Mouse (Mus musculus) forebrain, embryonic 14.5 days (tissue): ENCODE measurements around the gene Ctbs. TPM values are rescaled to one million over a fixed set of nuclear protein-coding genes. Genes with fewer than 3 reads are reported as not detected.
A peak's percentile ranks its signal among the peaks of the same experiment; 100 is the strongest.
"Not testable (repeated sequence)": the region's sequence is repeated elsewhere in the genome, so short reads cannot be mapped to it uniquely, and the experiment has no call there.

ENCODE experiments used
- ATAC-seq: fragments of 200-750 bp; cut with Nextera tagmentation; 2 replicates; pipeline ENCODE4 v1.8.0; 2017; ENCODE audit warnings: mild to moderate bottlenecking, moderate library complexity
- DNase-seq: peaks from one replicate; pipeline ENCODE4 v3.0.0-alpha.2; 2015; ENCODE audit warnings: low spot score
- H3K27ac ChIP-seq: fragments of 300-500 bp; sonication (generic); 2 replicates; pipeline ENCODE4 v1.5.1; 2014; ENCODE audit warnings: low read depth, mild to moderate bottlenecking, control low read depth, low read length, moderate library complexity
- H3K27me3 ChIP-seq: fragments of 300-500 bp; sonication (generic); replicated peaks from 2 replicates; pipeline ENCODE4 v1.6.1; 2014; ENCODE audit warnings: low read length, control low read depth, mixed read lengths; ENCODE audit not compliant: control insufficient read depth, insufficient read depth
- H3K36me3 ChIP-seq: fragments of 300-500 bp; sonication (generic); 2 replicates; pipeline ENCODE4 v1.6.1; 2014; ENCODE audit warnings: low read length, control low read depth; ENCODE audit not compliant: control insufficient read depth, insufficient read depth
- H3K4me1 ChIP-seq: fragments of 300-500 bp; sonication (generic); 2 replicates; pipeline ENCODE4 v1.6.1; 2014; ENCODE audit warnings: antibody characterized with exemption, low read length, control low read depth; ENCODE audit not compliant: control insufficient read depth, insufficient read depth
- H3K4me2 ChIP-seq: fragments of 300-500 bp; sonication (generic); 2 replicates; pipeline ENCODE4 v1.6.1; 2014; ENCODE audit warnings: mild to moderate bottlenecking, control low read depth, low read length
- H3K4me3 ChIP-seq: fragments of 300-500 bp; sonication (generic); 2 replicates; pipeline ENCODE4 v1.5.1; 2014; ENCODE audit warnings: low read depth, low read length, control low read depth
- H3K9ac ChIP-seq: fragments of 300-500 bp; sonication (generic); 2 replicates; pipeline ENCODE4 v1.6.1; 2014; ENCODE audit warnings: mild to moderate bottlenecking, low read length, control low read depth, moderate library complexity
- H3K9me3 ChIP-seq: fragments of 300-500 bp; sonication (generic); replicated peaks from 2 replicates; pipeline ENCODE4 v1.6.1; 2016; ENCODE audit warnings: low read length, control low read depth, mixed read lengths; ENCODE audit not compliant: control insufficient read depth
- WGBS: fragments of 180-500 bp; shearing (Covaris S2); extraction: QIAGEN DNeasy Blood & Tissue Kit; methylation state at CpG from one replicate; pipeline ENCODE4 v1.1.7; 2014; 5-methylcytosine and 5-hydroxymethylcytosine counted together
- polyA plus RNA-seq: library from polyadenylated mRNA; unstranded; fragments of >200 nt; fragmentation: Nextera tagmentation; extraction: Ambion mirVana; gene quantifications from 2 replicates; pipeline ENCODE4 v1.2.1, GENCODE M21; 2014

The Ctbs gene
- polyA plus RNA-seq, 1 experiment from 2014 or later = 5.0 TPM

DNA sequence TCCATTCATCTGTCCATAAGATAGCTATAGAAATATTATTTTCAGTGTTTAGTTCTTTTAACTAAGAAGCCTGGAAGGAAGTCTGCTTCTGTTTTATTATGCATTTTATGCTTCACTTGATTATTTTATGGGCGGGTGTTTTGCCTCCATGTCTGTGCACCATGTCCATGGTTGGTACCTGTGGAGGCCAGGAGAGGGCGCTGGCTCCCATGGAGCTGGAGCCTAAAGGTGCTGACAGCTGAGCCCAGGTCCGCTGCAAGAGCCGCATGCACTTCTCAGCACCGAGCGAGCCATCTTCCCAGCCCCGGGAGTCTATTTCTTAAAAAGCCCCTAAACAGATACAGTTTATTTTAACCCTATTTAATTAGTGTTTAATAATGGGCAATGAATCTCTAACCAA, 25.9 kb upstream of the Ctbs start:
- H3K4me1 ChIP-seq = no peaks in the 10 kb centered on the region; the same call in 1 of the 2 replicates
- H3K4me3 ChIP-seq = no peak overlapping the region
- no peaks in the 10 kb centered on the region for H3K9me3 ChIP-seq
- DNase-seq = no peak
- no peak overlapping the region for H3K9ac ChIP-seq
- H3K27ac ChIP-seq = no peak overlapping the region
- H3K4me2 ChIP-seq = no peak overlapping the region
- WGBS = 81% methylated on average over 7 of the region's 7 CpGs
- ATAC-seq = no peak
- peaks cover 70% of the 10 kb centered on the region for H3K36me3 ChIP-seq
- H3K27me3 ChIP-seq = no peaks in the 10 kb centered on the region

DNA sequence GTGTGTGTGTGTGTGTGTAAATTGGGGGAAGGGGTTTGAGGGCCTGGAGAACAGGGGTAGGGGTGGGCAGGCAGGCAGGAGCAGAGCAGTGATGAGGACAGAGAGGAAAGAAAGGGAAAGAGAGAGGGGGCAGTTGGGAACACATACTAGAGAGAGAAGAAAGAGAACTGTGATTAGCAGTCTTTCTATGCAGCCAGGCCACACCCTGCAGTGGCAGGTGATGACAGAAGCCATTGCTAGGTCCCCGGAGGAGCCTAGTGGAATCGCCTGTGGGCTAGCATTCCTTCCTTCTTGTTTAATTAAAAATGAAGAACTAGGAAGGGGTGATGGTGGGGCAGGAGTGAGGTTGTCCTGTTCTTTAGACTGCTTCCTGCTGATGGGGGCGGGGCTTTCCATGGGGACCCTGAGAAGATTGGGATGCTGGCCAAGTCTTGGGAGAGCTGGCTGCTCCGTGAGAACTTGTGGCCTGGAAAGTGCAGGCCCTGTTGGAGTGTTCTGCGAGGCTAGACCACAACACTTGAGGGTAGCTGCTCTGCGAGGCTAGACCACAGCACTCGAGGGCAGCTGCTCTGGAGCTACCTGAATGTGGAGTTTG, 25.2 kb upstream of the Ctbs start:
- peaks cover 70% of the 10 kb centered on the region for H3K36me3 ChIP-seq
- no peak overlapping the region for H3K4me2 ChIP-seq
- H3K9ac ChIP-seq = no peak overlapping the region
- WGBS = 54% methylated on average over 7 of the region's 7 CpGs
- no peak overlapping the region for H3K4me3 ChIP-seq
- no peaks in the 10 kb centered on the region for H3K27me3 ChIP-seq
- DNase-seq = peak; percentile 68
- no peak overlapping the region; the same call in 1 of the 2 replicates for H3K27ac ChIP-seq
- no peaks in the 10 kb centered on the region; the same call in 1 of the 2 replicates for H3K4me1 ChIP-seq
- H3K9me3 ChIP-seq = no peaks in the 10 kb centered on the region
- ATAC-seq = peak; percentile 66

DNA sequence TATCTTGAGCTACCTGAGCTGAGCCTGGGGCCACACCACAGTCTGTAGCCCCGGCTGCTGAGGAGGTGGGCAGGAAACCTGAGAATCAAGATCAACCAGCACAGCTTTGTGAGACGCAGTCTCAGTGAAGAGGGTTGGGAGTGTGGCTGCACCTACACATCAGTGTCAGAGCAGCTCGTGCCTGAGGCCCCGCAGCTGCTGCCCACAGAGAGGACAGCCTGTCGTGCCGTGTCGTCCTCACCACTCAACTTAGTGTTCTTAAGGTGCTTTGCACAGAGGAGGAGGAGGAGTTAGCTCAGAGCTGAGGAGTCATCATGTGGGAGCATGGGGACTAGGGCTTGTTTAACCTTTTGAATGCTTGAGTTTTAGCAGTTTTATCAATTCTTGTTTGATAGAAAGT, 23.7 kb upstream of the Ctbs start:
- DNase-seq (no peak), ATAC-seq (no peak)
- Histone ChIP-seq H3K4me3 (no peak overlapping the region), H3K27ac (no peak overlapping the region), H3K36me3 (peaks cover 65% of the 10 kb centered on the region), H3K27me3 (no peaks in the 10 kb centered on the region), H3K4me2 (no peak overlapping the region), H3K4me1 (no peaks in the 10 kb centered on the region; the same call in 1 of the 2 replicates), H3K9ac (no peak overlapping the region), H3K9me3 (no peaks in the 10 kb centered on the region)
- WGBS = 58% methylated on average over 7 of the region's 7 CpGs

DNA sequence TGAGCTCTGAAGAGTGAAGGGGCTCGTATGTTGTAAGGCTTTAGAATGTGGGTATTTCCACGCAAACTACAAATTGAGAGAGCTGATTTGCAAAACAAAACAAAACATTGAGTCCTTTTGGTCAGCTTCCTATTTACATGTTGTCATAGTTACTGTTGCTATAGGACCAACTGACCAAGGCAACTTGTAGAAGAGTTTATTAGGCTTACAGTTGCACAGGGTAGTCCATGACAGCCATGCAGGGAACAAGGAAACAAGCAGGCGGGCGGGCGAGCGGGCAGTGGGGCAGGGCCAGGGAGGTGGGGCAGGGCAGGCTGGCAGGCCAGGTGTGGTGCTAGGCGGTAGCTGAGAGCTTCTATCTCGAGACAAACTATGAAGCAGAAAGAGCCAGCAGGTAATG, 23.1 kb upstream of the Ctbs start:
- WGBS = 67% methylated on average over 8 of the region's 8 CpGs
- Histone ChIP-seq H3K9ac (no peak overlapping the region), H3K27ac (no peak overlapping the region), H3K4me3 (no peak overlapping the region), H3K4me2 (no peak overlapping the region), H3K4me1 (no peaks in the 10 kb centered on the region; the same call in 1 of the 2 replicates), H3K9me3 (no peaks in the 10 kb centered on the region), H3K27me3 (no peaks in the 10 kb centered on the region), H3K36me3 (peaks cover 69% of the 10 kb centered on the region)
- ATAC-seq (peak; percentile 45; the same call in 1 of the 2 replicates), DNase-seq (peak; percentile 47)

DNA sequence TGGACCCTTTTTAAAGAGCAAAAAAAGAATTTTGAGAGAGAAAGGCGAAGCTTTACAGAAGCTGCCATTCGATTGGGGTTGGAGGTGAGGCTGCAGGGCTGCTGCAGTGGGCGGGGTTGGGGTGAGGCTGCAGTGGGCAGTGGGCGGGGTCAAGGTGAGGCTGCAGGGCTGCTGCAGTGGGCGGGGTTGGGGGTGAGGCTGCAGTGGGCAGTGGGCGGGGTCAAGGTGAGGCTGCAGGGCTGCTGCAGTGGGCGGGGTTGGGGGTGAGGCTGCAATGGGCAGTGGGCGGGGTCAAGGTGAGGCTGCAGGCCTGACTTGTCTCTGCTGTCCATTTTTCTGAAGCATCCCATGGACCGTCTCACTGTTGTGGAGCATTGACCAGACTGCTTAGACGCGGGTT, 16.5 kb upstream of the Ctbs start:
- H3K9me3 ChIP-seq, H3K4me3 ChIP-seq, H3K9ac ChIP-seq, H3K27ac ChIP-seq, H3K27me3 ChIP-seq, H3K4me2 ChIP-seq, DNase-seq, H3K4me1 ChIP-seq, ATAC-seq: not testable (repeated sequence)
- H3K36me3 ChIP-seq = peaks cover 88% of the 10 kb centered on the region
- 92% methylated on average over 11 of the region's 11 CpGs for WGBS

DNA sequence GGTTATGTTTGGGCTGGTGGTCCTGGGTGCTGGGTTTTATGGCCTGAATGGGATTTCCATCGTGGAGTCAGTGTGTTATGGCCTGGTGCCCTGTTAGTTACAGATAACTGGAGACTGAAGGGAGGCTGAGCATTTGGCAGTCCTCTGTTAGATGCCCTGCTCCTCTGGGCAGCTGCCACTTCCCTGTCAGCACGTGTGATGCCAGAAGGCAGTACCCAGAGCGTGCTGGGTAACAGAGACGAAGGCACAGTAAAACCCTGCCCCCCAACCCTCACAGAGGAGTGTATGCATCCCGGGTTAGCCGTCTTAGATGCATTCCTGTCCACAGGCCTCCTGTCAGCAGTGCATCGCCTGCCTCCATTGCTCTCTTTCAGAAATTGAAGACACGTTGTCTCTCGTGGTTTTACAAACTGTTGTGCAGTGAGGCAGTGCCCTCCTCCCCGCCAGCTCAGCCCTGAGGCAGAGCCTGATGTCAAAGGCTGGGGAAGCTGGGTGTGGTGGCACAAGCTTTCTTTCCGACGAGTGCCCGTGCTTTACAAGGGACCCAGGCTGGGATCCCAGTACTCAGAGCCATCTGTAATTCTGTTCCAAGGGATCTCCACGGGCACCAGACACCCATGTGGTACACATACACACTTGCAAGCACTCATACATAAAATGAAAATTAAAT, 15.8 kb upstream of the Ctbs start:
- Histone ChIP-seq H3K4me2 (no peak overlapping the region), H3K4me3 (no peak overlapping the region), H3K36me3 (peaks cover 88% of the 10 kb centered on the region), H3K9ac (no peak overlapping the region), H3K27me3 (no peaks in the 10 kb centered on the region), H3K9me3 (no peaks in the 10 kb centered on the region), H3K4me1 (no peaks in the 10 kb centered on the region), H3K27ac (no peak overlapping the region; the same call in 1 of the 2 replicates)
- DNase-seq (no peak), ATAC-seq (no peak)
- WGBS = 82% methylated on average over 14 of the region's 14 CpGs

DNA sequence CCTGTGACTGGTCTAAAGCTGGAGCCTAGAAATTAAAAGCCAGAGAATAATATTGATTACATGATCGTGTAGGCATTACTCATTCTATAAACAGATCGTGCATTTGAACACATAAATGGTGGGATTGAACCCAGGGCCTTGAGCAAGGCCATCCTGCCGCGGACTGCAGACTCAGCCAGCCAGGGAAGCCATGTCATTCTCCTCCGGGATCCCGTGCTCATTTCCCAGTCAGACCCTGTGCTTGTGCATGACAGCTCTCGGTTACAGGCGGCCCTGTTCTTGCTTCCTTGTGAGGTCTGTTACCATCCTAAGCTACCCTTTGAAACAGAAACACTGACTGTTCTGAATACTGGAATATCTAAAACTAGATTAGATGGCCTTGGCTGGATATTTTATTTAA, 14.9 kb upstream of the Ctbs start:
- no peak overlapping the region for H3K4me2 ChIP-seq
- H3K4me3 ChIP-seq = no peak overlapping the region
- peaks cover 86% of the 10 kb centered on the region for H3K36me3 ChIP-seq
- no peak overlapping the region for H3K27ac ChIP-seq
- H3K27me3 ChIP-seq = no peaks in the 10 kb centered on the region
- ATAC-seq (no peak), DNase-seq (no peak)
- H3K9ac ChIP-seq = no peak overlapping the region
- WGBS = 89% methylated on average over 8 of the region's 8 CpGs
- H3K9me3 ChIP-seq = no peaks in the 10 kb centered on the region
- H3K4me1 ChIP-seq = no peaks in the 10 kb centered on the region

DNA sequence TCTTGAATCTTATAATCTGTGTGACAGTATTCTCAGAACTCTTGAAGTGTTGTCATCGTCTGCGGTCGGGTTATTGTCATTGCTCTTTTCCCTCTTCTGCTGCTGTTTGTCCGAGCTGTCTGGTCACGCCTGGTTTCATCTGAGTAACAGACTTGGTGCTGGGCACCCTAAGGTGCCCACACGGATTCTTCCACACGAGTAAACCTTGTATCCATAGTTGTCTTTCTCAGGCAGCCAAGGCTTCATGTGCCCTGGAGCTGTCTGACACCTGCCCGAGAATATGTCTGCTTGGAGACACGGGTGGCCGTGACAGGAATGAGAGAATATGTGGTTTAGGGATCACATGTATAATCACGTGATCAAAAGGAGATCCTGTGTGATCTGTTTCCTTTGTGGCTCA, 14.1 kb upstream of the Ctbs start:
- H3K27me3 ChIP-seq = no peaks in the 10 kb centered on the region
- H3K9ac ChIP-seq = no peak overlapping the region
- DNase-seq = no peak
- 91% methylated on average over 11 of the region's 11 CpGs for WGBS
- no peak overlapping the region for H3K27ac ChIP-seq
- no peak for ATAC-seq
- no peaks in the 10 kb centered on the region for H3K4me1 ChIP-seq
- no peaks in the 10 kb centered on the region for H3K9me3 ChIP-seq
- H3K4me2 ChIP-seq = no peak overlapping the region
- H3K4me3 ChIP-seq = no peak overlapping the region
- peaks cover 87% of the 10 kb centered on the region for H3K36me3 ChIP-seq

DNA sequence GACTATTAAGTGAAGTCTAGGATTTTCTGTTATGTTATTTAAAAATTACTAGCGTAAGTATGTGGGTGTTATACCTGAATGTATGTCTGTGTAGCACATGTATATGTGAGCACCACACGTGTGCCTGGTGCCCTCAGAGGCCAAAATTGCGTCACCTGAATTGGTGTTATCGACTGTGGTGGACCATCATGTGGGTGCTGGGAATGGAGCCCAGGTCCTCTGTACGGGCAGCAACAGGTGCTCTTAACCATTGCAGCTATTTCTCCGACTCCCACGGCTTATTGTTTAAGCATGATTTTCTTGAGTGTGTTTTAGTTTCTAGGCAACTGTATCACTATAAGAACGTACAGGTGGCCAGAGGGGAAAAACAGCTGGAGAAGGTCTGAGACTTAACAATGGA, 13.5 kb upstream of the Ctbs start:
- Histone ChIP-seq H3K4me2 (no peak overlapping the region), H3K27me3 (no peaks in the 10 kb centered on the region), H3K9me3 (no peaks in the 10 kb centered on the region), H3K4me1 (no peaks in the 10 kb centered on the region), H3K4me3 (no peak overlapping the region), H3K9ac (no peak overlapping the region), H3K27ac (no peak overlapping the region), H3K36me3 (peaks cover 84% of the 10 kb centered on the region)
- no peak for ATAC-seq
- no peak for DNase-seq
- 95% methylated on average over 8 of the region's 8 CpGs for WGBS
